Mouse (Mus musculus) bone marrow macrophage, adult 2 months (primary cell): Measurements from ENCODE around the gene Gpr4. TPM values are rescaled to one million over a fixed set of nuclear protein-coding genes. Genes with fewer than 3 reads are reported as not detected.
A peak's percentile ranks its signal among the peaks of the same experiment; 100 is the strongest.

Experiments
- H3K27ac ChIP-seq: 2 replicates; pipeline ENCODE4 v1.5.1; 2012; ENCODE audit warnings: low read depth, low read length; ENCODE audit not compliant: insufficient read depth
- H3K4me1 ChIP-seq: 2 replicates; pipeline ENCODE4 v1.6.1; 2012; ENCODE audit warnings: low read length; ENCODE audit not compliant: control insufficient read depth, insufficient read depth
- H3K4me3 ChIP-seq: 2 replicates; pipeline ENCODE4 v1.5.1; 2012; ENCODE audit warnings: mild to moderate bottlenecking, low read length, moderate library complexity; ENCODE audit not compliant: insufficient read depth
- CTCF ChIP-seq: IDR thresholded peaks from 2 replicates; pipeline ENCODE4 v1.5.1; 2012; ENCODE audit warnings: low read depth, mild to moderate bottlenecking, low read length, moderate library complexity
- POLR2A ChIP-seq: IDR thresholded peaks from 2 replicates; pipeline ENCODE4 v1.6.1; 2012; ENCODE audit warnings: mild to moderate bottlenecking, low read depth, low read length, borderline replicate concordance
- polyA plus RNA-seq: library from polyadenylated mRNA; stranded (reverse); fragments of >200 nt; gene quantifications from 2 replicates; pipeline ENCODE4 v1.2.4, GENCODE M21; 2012; ENCODE audit not compliant: missing spikeins, insufficient read depth, insufficient read length

Gene Gpr4
- polyA plus RNA-seq, 1 experiment = not detected

DNA sequence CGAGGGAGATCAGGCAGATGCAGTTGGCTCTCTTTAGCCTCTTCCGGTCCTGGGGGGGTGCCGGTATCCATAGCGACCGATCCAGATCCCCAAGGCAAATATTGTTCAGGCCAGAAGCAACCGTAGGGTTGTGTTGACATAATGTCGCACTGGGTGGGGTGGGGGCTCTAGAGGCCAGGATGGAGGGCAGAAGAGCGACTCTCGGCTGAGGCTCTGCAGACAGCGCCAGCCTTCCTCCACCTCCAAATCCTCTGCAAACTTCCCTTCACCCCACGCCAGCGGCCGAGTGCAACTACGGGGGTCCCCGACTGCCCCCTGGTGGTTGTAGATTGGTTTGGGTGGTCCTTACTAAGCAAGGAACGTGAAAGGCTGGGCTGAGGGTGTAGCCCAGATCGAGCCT lies 39.5 kb upstream of the Gpr4 start:
- Histone ChIP-seq H3K27ac (no peak overlapping the region), H3K4me1 (0 out of 2 replicates have a peak, but pooled peaks cover 6% of the 10 kb centered on the region), H3K4me3 (no peak overlapping the region)
- no peak for TF ChIP-seq POLR2A
- TF ChIP-seq CTCF = peak; percentile 41; the same call in 1 of the 2 replicates

DNA sequence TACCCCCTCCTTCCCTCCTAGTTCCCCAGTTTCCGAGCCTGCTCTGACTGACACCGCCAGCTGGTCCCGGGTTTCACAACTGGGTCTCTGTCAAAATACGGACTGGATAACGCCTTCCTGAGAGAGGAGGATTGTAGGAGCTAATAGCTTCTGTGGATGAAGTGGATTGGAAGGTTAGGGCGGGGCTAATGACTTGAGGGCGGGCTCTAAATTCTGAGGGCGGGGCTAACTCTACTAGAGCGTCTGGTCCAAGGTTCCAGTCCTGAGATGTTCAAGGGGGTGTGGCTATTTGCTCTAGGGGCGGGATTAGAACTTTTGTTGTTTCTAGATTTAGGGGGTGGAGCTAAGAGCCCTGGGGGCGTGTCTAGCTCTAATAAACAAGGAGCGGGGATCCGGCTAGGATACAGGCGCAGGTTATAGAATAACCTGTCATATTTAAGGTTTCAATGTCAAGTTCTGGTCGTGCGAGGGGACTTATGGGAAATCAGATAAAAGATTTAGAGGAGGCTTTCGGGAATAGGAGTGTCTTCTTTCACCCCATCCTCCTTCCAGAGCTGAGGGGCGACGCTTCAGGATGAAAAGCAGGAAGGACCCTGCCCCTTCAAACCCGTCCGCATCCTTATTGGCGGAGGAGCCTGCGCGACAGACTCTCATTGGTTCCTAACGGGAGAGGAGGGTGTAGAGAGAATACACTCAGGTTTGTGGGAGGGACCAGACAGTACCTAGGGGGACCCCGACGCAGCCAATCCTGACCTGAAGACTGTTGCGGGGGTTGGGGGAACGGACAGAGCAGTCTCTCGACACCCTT lies 36.4 kb upstream of the Gpr4 start, which contains the start of gene Eml2:
TSS of gene Eml2 (plus strand) at position 714 of the 808 bp plus-strand sequence.
- H3K27ac ChIP-seq = no peak within 1 kb of the TSS
- H3K4me1 ChIP-seq = peaks cover 15% of the 10 kb centered on the region
- TF ChIP-seq CTCF (no peak), POLR2A (no peak)
- H3K4me3 ChIP-seq = no peak within 1 kb of the TSS

DNA sequence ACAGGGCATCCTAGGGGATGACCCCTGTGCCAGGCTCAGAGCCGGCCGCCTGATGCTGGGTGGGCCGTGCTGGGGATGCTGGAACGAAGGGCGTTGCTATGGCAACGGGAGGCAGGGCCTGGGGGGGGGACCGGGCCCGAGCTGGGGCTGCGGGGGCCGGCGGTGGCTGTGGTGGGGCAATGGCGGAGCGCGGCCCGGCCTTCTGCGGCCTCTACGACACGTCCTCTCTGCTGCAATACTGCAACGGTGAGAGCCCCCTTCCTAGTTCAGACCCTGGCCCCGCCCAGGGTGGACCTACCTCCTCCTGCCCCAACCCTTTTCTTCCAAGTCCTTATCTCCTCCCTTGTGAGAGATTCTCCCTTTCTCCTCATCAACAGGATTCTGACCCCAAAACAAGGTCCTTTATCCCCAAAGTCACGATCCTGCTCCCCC lies 35.8 kb upstream of the Gpr4 start:
- H3K27ac ChIP-seq = no peak overlapping the region
- H3K4me1 ChIP-seq = peaks cover 15% of the 10 kb centered on the region
- no peak overlapping the region for H3K4me3 ChIP-seq
- TF ChIP-seq CTCF (no peak), POLR2A (no peak)

DNA sequence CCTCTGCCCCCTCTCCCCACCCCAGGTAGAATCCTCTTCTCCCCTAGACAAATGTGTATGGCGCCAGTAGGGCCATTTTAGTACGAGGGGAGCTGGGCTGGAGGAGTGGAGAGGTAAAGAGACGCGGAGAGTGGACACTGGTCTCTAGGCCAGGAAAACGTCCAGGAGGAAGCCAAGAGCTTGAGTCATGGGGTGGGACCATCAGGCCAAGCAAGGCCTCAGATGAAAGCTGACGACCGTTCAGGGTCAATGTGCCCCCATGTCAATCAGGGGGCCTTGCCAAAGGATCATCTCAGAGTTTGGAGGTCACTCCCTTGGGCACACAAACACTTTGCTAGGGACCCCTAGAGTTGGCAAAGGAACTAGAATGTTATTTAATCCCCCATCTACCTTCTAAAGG lies 35.1 kb upstream of the Gpr4 start:
- Histone ChIP-seq H3K27ac (no peak overlapping the region), H3K4me1 (peaks cover 21% of the 10 kb centered on the region), H3K4me3 (no peak overlapping the region)
- no peak for TF ChIP-seq POLR2A
- no peak for TF ChIP-seq CTCF

DNA sequence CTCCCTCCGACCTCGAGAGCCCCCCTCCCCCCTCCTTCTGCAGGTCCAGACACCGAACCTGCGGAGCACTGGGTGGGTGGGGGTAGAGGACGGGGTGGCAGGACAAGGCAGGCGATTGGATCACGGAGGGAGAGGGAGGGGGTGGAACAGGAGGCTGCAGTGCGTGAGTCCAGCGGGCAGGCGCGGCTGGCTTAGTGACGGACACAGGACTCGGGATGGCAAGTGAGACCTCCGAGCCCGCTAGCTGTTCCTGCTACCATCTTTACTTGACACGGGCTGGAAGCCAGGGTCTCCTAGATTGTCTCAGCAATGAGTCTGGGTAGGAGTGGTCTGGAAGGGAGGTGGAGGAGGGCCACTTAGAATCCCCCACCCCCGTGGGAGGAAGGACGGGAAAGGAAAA lies 34.3 kb upstream of the Gpr4 start:
- no peak overlapping the region for H3K27ac ChIP-seq
- TF ChIP-seq CTCF = no peak
- TF ChIP-seq POLR2A = no peak
- H3K4me1 ChIP-seq = peaks cover 18% of the 10 kb centered on the region
- no peak overlapping the region for H3K4me3 ChIP-seq

DNA sequence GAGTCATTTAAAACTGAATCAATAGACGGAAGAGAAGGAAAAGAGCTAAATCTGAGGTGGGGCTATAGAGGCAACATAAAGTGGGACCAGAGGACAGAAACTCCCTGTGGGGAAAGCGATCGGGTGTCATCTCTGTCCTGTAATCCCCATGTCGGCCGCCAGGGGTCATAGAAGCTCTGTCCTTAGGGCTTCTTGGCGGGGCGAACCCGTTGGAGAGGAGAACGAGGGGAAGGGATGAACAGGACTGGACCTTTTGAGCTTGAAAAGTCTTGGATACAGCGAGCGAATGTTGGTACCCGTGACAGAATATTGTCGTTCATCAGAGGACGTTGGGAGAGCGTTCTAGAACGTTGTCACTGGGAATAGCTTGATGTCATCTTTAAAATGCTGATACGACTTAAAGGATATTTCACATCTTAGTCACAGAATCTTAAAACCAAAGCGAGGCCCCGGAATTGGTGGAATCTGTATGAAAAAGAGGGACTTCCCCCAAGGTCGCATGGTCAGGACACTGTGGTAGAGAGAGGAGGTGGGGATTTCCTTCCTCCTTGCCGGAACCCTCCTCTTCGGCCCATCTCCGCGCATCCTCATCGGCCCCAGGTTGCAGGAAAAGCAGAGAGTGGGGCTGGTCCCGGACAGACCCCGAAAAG lies 33.8 kb upstream of the Gpr4 start:
- H3K4me1 ChIP-seq = peaks cover 18% of the 10 kb centered on the region
- no peak overlapping the region for H3K4me3 ChIP-seq
- no peak overlapping the region for H3K27ac ChIP-seq
- TF ChIP-seq POLR2A (no peak), CTCF (peak; percentile 84)

DNA sequence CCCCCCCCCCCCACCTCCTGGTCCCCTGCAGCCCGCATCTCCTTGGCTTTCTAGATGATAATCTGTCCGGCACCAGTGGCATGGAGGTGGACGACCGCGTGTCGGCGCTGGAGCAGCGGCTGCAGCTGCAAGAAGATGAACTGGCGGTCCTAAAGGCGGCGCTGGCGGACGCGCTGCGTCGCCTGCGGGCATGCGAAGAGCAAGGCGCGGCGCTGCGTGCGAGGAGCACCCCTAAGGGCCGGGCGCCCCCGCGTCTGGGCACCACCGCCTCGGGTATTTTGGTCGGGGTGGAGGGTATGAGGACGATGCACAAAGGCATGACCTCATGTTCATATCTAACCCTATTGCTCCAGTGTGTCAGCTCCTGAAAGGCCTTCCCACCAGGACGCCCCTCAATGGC lies 33.2 kb upstream of the Gpr4 start:
- H3K27ac ChIP-seq = no peak overlapping the region
- H3K4me3 ChIP-seq = no peak overlapping the region
- no peak for TF ChIP-seq POLR2A
- peak; percentile 30; the same call in 1 of the 2 replicates for TF ChIP-seq CTCF
- H3K4me1 ChIP-seq = peaks cover 18% of the 10 kb centered on the region

DNA sequence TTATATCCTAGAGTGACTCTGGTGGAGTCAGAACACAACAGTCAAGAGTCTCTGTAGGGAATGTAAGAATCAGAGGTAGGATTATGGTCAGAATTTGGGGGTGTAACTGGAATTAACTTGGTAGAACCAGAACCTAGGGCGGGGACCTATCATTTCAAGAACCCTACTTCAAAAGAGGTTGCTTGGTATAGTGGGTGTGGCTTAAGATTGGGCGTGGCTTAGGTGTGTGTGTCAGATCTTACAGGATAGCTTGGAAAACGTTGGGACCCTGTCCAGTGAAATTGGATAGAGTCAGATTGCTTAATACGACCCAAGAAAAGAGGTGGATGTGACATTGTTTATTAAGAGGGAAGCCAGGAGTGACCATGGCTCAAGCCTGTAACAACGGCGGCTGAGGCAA lies 32.4 kb upstream of the Gpr4 start:
- no peak overlapping the region for H3K27ac ChIP-seq
- peaks cover 20% of the 10 kb centered on the region for H3K4me1 ChIP-seq
- TF ChIP-seq POLR2A (no peak), CTCF (no peak)
- no peak overlapping the region for H3K4me3 ChIP-seq

DNA sequence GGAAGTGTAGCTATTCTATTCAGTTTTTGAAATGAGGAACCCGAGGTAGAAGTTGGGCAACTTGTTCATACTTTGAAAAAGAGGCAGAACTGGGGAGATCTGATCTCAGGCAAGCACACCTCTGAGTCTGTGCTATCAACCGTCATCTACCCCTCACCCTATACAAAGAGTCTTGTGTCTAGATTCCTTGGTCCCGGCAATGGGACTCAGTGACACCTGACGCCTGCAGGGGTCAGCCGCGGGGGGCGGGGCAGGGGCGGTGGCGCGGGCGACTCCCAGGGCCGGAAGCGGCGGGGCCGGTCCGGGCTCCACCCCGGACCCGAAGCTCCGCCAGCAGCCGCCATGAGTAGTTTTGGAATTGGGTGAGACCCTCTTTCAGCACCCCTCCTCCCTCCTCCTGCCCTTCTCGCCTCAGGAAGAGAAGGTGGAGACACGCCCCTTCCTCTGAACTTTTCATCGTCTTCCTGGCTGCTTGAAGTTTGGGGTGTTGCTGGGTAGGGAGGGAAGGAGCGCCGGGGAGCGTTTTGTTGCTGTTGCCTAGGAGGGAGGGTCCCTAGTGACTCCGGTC lies 31.4 kb upstream of the Gpr4 start:
- peaks cover 17% of the 10 kb centered on the region for H3K4me1 ChIP-seq
- TF ChIP-seq POLR2A (no peak), CTCF (no peak)
- peak overlapping the region; percentile 38 for H3K27ac ChIP-seq
- H3K4me3 ChIP-seq = peak overlapping the region; percentile 87

DNA sequence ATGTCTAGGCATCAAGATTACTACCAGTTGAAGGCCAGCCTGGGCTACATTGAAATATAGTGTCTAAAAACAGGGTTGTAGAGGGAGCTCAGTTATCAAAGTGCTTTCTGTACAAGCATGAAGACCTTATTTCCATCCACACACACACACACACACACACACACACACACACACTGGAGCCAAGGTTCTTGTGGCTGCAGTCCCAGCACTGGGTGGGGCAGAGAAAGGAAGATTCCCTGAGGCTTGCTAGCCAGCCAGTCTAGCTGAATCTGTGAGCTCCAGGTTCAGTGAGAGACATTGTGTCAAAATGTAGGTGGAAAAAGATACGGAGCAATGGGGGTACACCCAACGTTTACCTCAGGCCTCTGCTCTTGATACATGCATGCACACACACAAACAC lies 28.1 kb upstream of the Gpr4 start:
- Histone ChIP-seq H3K4me1 (peaks cover 14% of the 10 kb centered on the region), H3K4me3 (no peak overlapping the region), H3K27ac (no peak overlapping the region)
- TF ChIP-seq POLR2A (no peak), CTCF (no peak)
